11 mouse cellular contexts compared by ENCODE assay signal in the genomic region with DNA sequence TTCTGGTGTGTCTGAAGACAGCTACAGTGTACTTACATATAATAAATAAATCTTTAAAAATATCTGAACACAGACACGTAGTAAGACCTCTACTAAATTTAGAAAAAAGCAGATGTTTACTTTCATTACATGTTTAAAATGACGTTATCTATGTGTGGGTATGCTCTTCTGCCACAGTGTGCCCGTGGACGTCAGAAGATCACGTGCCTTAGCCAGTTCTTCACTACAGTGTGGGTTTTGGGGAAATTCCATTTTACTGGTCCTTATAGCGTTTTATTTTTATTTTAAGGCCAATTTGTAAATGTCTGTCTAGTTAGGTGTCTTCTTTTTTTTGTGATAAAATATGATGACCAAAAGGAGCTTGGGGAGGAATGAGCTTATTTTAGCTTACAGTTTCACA.
"Had no signal": no experiment of that assay in that cellular context is flagged by ENCODE, and none has a peak within 500 bp of the region (broad histone marks: within the 10 kb centered on the region; RNA-seq: fewer than 3 reads in every experiment).

No protein-coding gene starts in this region.

- H3K27ac ChIP-seq: left cerebral cortex, adult 2 months; limb, embryonic 15.5 days; liver, embryonic 12.5 days; midbrain, embryonic 12.5 days had no signal

- H3K27me3 ChIP-seq: limb, embryonic 15.5 days; liver, embryonic 12.5 days; midbrain, embryonic 12.5 days had no signal

- H3K9ac ChIP-seq: limb, embryonic 15.5 days; liver, embryonic 12.5 days; lung, embryonic 14.5 days; midbrain, embryonic 12.5 days had no signal

- ATAC-seq: liver, embryonic 12.5 days had no signal

- H3K4me2 ChIP-seq: limb, embryonic 15.5 days; liver, embryonic 12.5 days; lung, embryonic 14.5 days; midbrain, embryonic 12.5 days had no signal

- DNase-seq: kidney, postnatal 10 days; kidney, postnatal 4 days; lung, embryonic 14.5 days; right cerebral cortex, adult 18-20 months; right cerebral cortex, postnatal 25 days; thymus, adult 2 months; thymus, postnatal 25 days had no signal

- H3K4me3 ChIP-seq: left cerebral cortex, adult 2 months; limb, embryonic 15.5 days; liver, embryonic 12.5 days; midbrain, embryonic 12.5 days had no signal

- H3K9me3 ChIP-seq: limb, embryonic 15.5 days; liver, embryonic 12.5 days had no signal
